Mouse (Mus musculus): ENCODE measurements around the gene Proser1. TPM values are rescaled to one million over a fixed set of nuclear protein-coding genes. Genes with fewer than 3 reads are reported as not detected.

The Proser1 gene
- polyA plus RNA-seq, 1 experiment from 2014 or later, result 17.6 TPM

DNA sequence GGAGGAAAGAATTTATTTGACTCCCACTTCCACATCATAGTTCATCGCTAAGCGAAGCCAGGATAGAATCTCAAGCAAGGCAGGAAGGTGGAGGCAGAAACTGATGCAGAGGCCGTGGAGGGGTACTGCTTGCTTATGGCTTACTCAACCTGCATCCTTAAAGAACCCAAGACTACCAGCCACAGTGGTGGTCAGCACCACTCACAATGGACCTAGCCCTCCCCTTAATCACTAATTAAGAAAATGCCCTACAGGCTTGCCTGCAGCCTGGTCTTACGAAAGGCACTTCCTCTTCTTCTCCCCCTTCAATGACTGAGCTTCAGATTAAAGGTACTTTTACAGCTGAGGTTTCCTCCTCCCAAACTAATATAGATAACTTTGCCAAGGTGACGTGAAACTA is 26.9 kb upstream of the Proser1 start:
- H3K9ac ChIP-seq (ENCODE audit: low read depth, low read length), result no peak overlapping the region
- WGBS (ENCODE audit: insufficient replicate concordance), result 72% methylated on average over 5 of the region's 5 CpGs
- no peaks in the 10 kb centered on the region for H3K27me3 ChIP-seq (ENCODE audit: control insufficient read depth, insufficient read depth, low read length)
- no peaks in the 10 kb centered on the region for H3K36me3 ChIP-seq (ENCODE audit: control insufficient read depth, insufficient read depth, low read length)
- no peak for ATAC-seq (replicated peaks; ENCODE audit: insufficient number of reproducible peaks, low FRiP score, low TSS enrichment)
- no peaks in the 10 kb centered on the region for H3K4me1 ChIP-seq (ENCODE audit: control insufficient read depth, insufficient read depth, low read length)
- H3K4me3 ChIP-seq (ENCODE audit: low read depth, low read length), result no peak overlapping the region
- no peak overlapping the region for H3K4me2 ChIP-seq
- no peak overlapping the region for H3K27ac ChIP-seq (ENCODE audit: low read depth, low read length)
- H3K9me3 ChIP-seq (replicated peaks; ENCODE audit: control insufficient read depth, low read length), result no peaks in the 10 kb centered on the region

DNA sequence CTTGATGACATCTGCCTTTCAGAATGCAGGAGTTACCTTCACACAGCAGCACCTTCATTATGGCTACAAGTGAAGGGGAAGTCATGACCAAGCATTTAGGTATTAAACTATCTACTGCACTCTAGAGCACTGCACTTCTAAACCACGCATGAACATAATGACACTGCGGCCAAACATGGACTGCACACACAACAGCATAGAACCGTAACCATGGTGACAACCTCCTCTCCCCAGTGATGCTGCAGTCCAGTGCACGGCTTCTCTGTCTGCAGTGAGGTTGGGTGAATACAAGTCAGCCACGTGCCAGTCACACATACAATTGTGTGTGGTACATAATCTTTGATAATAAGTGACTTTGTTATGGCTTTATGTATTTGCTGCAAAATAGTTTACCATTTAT is 17.9 kb upstream of the Proser1 start:
- 85% methylated on average over 5 of the region's 5 CpGs for WGBS (ENCODE audit: insufficient replicate concordance)

DNA sequence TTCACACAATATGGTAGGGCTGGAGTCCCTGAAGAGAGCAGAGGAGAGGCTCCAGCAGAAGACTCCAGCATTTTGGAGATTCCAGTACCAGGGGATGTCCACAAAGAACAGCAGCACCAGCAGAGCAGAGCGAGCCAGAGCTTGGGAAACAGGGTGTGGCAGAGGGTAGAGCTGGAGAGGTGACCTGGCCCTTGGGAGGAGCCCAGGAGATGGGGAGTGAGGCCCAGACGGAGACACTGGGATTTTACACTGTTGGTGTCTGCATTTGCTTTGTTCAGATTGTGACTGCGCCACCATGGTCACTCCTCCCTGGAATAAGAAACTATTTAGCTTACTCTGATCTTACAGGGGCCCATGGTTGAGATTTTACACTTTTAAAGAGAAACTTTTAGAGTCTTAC is 16.7 kb upstream of the Proser1 start:
- H3K9me3 ChIP-seq (replicated peaks; ENCODE audit: control insufficient read depth, low read length), result no peaks in the 10 kb centered on the region
- WGBS (ENCODE audit: insufficient replicate concordance), result 85% methylated on average over 3 of the region's 3 CpGs
- H3K27ac ChIP-seq (ENCODE audit: low read depth, low read length), result no peak overlapping the region

More for the DNA sequence above, 17.9 kb upstream of the Proser1 start:
- H3K27ac ChIP-seq (ENCODE audit: low read depth, low read length), result no peak overlapping the region
- H3K4me1 ChIP-seq (ENCODE audit: control insufficient read depth, insufficient read depth, low read length), result no peaks in the 10 kb centered on the region
- H3K27me3 ChIP-seq (ENCODE audit: control insufficient read depth, insufficient read depth, low read length), result no peaks in the 10 kb centered on the region
- H3K4me3 ChIP-seq (ENCODE audit: low read depth, low read length), result no peak overlapping the region
- no peaks in the 10 kb centered on the region for H3K36me3 ChIP-seq (ENCODE audit: control insufficient read depth, insufficient read depth, low read length)
- H3K9ac ChIP-seq (ENCODE audit: low read depth, low read length), result no peak overlapping the region
- H3K9me3 ChIP-seq (replicated peaks; ENCODE audit: control insufficient read depth, low read length), result no peaks in the 10 kb centered on the region
- no peak for ATAC-seq (replicated peaks; ENCODE audit: insufficient number of reproducible peaks, low FRiP score, low TSS enrichment)
- H3K4me2 ChIP-seq, result no peak overlapping the region

DNA sequence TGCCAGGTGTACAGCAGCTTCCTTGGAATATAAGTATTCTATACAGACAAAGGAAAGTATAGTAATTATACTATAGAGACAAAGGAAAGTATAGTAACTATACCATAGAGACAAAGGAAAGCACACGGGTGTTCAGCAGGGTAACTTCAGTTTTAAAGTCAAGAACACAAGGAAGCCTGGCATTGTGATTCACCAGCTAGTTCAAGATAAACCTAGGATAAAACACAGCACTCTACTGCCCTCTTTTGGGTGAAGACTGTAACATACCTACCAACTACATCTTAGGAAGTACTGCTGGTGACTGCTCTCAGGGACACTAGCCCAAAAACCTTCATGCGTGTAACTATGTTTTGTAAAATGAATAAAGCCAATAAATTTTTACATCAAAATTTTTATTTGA is 15.3 kb upstream of the Proser1 start:
- Histone ChIP-seq H3K27ac (ENCODE audit: low read depth, low read length) (no peak overlapping the region), H3K27me3 (ENCODE audit: control insufficient read depth, insufficient read depth, low read length) (no peaks in the 10 kb centered on the region), H3K4me2 (no peak overlapping the region), H3K9ac (ENCODE audit: low read depth, low read length) (no peak overlapping the region), H3K4me1 (ENCODE audit: control insufficient read depth, insufficient read depth, low read length) (no peaks in the 10 kb centered on the region), H3K36me3 (ENCODE audit: control insufficient read depth, insufficient read depth, low read length) (peaks cover 10% of the 10 kb centered on the region), H3K9me3 (replicated peaks; ENCODE audit: control insufficient read depth, low read length) (no peaks in the 10 kb centered on the region), H3K4me3 (ENCODE audit: low read depth, low read length) (no peak overlapping the region)
- WGBS (ENCODE audit: insufficient replicate concordance), result 33% methylated on average over 2 of the region's 2 CpGs
- ATAC-seq (replicated peaks; ENCODE audit: insufficient number of reproducible peaks, low FRiP score, low TSS enrichment), result no peak; the same call in 1 of the 2 replicates

More for the DNA sequence above, 16.7 kb upstream of the Proser1 start:
- Histone ChIP-seq H3K36me3 (ENCODE audit: control insufficient read depth, insufficient read depth, low read length) (peaks cover 3% of the 10 kb centered on the region; the same call in 1 of the 2 replicates), H3K27me3 (ENCODE audit: control insufficient read depth, insufficient read depth, low read length) (no peaks in the 10 kb centered on the region), H3K4me3 (ENCODE audit: low read depth, low read length) (no peak overlapping the region), H3K4me2 (no peak overlapping the region), H3K4me1 (ENCODE audit: control insufficient read depth, insufficient read depth, low read length) (no peaks in the 10 kb centered on the region), H3K9ac (ENCODE audit: low read depth, low read length) (no peak overlapping the region)
- no peak for ATAC-seq (replicated peaks; ENCODE audit: insufficient number of reproducible peaks, low FRiP score, low TSS enrichment)

DNA sequence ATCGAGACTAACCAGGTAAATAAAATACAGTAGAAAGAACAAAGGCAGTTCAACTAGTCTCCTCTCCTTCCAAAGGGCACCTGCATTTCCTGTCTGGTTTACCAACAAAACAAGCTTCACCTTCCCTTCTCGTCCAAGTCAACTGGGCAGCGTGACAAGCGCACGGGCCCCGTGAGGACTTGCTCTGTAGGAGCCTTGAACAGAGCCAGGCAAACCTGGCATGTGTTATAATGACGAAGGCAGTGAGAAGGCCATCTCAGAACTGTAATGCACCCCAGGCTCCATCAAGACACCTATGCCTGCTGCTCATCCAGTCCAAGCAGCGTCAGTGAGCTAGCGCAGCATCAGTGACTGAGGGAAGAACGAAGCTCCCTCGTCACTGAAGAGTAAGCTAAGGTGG is 12.8 kb upstream of the Proser1 start:
- no peak overlapping the region for H3K9ac ChIP-seq (ENCODE audit: low read depth, low read length)
- H3K27ac ChIP-seq (ENCODE audit: low read depth, low read length), result no peak overlapping the region
- H3K36me3 ChIP-seq (ENCODE audit: control insufficient read depth, insufficient read depth, low read length), result peaks cover 10% of the 10 kb centered on the region
- H3K9me3 ChIP-seq (replicated peaks; ENCODE audit: control insufficient read depth, low read length), result no peaks in the 10 kb centered on the region
- no peak overlapping the region for H3K4me2 ChIP-seq
- WGBS (ENCODE audit: insufficient replicate concordance), result 90% methylated on average over 11 of the region's 11 CpGs
- H3K27me3 ChIP-seq (ENCODE audit: control insufficient read depth, insufficient read depth, low read length), result no peaks in the 10 kb centered on the region
- no peak overlapping the region for H3K4me3 ChIP-seq (ENCODE audit: low read depth, low read length)
- H3K4me1 ChIP-seq (ENCODE audit: control insufficient read depth, insufficient read depth, low read length), result no peaks in the 10 kb centered on the region
- ATAC-seq (replicated peaks; ENCODE audit: insufficient number of reproducible peaks, low FRiP score, low TSS enrichment), result no peak

DNA sequence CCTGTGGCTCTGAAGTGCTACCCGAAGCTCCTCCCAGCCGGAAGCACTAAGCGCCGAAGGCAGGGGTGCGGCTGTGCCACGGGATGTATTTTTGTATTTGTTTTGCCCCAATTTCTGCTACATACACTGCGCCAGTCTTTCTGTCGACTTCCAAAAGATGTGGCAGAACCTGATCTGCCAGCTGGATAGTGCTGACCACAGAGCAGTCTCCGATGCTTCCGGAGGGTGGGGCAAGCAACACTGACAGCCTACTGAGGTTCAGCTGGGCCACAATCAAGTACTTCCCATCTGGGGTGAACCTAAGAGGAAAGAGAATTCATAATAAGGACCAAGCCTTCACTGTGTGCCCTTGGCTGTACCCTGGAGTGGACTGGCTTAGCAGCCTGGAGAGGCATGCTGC is 11.1 kb upstream of the Proser1 start:
- WGBS (ENCODE audit: insufficient replicate concordance), result 91% methylated on average over 10 of the region's 10 CpGs
- H3K4me3 ChIP-seq (ENCODE audit: low read depth, low read length), result no peak overlapping the region
- H3K27ac ChIP-seq (ENCODE audit: low read depth, low read length), result no peak overlapping the region
- H3K9ac ChIP-seq (ENCODE audit: low read depth, low read length), result no peak overlapping the region
- no peak overlapping the region for H3K4me2 ChIP-seq
- H3K27me3 ChIP-seq (ENCODE audit: control insufficient read depth, insufficient read depth, low read length), result no peaks in the 10 kb centered on the region
- H3K4me1 ChIP-seq (ENCODE audit: control insufficient read depth, insufficient read depth, low read length), result no peaks in the 10 kb centered on the region
- no peak for ATAC-seq (replicated peaks; ENCODE audit: insufficient number of reproducible peaks, low FRiP score, low TSS enrichment)
- H3K9me3 ChIP-seq (replicated peaks; ENCODE audit: control insufficient read depth, low read length), result no peaks in the 10 kb centered on the region
- H3K36me3 ChIP-seq (ENCODE audit: control insufficient read depth, insufficient read depth, low read length), result peaks cover 18% of the 10 kb centered on the region

DNA sequence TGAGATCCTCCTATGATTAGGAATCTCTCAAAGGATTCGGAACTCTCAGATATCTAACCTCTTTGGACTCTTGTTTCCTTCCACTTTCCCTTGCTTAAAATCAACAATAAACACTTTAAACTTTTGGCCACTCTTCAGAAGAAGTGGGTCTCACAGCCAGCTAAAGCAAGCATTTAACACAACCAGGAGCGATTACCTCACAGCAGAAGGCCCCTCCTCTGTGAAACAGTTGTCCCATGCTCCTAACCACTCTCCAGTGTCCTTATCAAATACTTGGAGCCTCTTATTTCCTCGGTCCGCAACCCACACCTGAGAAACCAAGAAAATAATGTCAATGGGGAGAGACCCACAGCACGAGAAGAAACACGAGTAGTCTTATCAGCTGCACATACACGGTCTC is 10.1 kb upstream of the Proser1 start:
- H3K9ac ChIP-seq (ENCODE audit: low read depth, low read length), result no peak overlapping the region
- H3K27me3 ChIP-seq (ENCODE audit: control insufficient read depth, insufficient read depth, low read length), result no peaks in the 10 kb centered on the region
- no peak overlapping the region for H3K4me2 ChIP-seq
- no peaks in the 10 kb centered on the region for H3K9me3 ChIP-seq (replicated peaks; ENCODE audit: control insufficient read depth, low read length)
- ATAC-seq (replicated peaks; ENCODE audit: insufficient number of reproducible peaks, low FRiP score, low TSS enrichment), result no peak
- H3K4me1 ChIP-seq (ENCODE audit: control insufficient read depth, insufficient read depth, low read length), result no peaks in the 10 kb centered on the region
- H3K4me3 ChIP-seq (ENCODE audit: low read depth, low read length), result no peak overlapping the region
- 88% methylated on average over 7 of the region's 7 CpGs for WGBS (ENCODE audit: insufficient replicate concordance)
- H3K36me3 ChIP-seq (ENCODE audit: control insufficient read depth, insufficient read depth, low read length), result peaks cover 19% of the 10 kb centered on the region
- no peak overlapping the region for H3K27ac ChIP-seq (ENCODE audit: low read depth, low read length)

DNA sequence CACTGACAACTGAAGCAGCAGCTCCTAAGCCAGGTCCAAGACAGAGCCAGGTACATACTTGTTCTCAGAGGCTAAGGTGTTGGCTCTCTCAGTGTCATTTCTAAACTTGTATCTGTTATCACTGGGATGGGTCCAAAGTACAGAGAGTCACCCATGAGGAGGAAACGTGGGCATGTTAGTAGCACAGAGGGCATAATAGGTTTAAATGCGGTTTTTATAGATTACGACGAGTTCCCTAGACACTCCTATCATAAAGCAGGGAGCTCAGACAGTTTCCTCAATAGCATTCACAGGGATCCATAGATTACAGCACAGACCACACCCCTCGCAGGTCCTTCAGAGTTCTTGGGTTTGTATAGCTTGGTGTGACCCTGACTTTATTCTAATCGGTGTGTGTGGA is 9.5 kb upstream of the Proser1 start:
- 87% methylated on average over 6 of the region's 6 CpGs for WGBS (ENCODE audit: insufficient replicate concordance)
- H3K4me3 ChIP-seq (ENCODE audit: low read depth, low read length), result no peak overlapping the region

DNA sequence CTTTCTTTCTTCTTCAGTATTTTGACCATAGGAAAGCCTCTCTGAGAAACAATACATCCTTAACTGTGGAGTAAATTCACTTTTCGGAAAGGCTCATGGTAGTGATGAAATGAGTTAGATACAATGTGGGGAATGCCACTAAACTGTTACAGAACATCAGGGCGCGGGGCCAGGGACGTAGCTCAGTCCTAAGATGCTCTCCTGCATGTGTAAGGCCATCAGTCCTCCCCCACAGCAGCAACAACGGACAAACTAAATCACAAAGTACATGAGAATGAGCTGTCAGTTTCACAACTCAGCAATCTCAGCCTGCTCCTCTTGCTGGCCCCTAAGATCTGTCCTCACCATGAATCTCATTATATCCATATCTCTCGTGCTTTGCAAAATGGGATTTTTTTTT is 8.9 kb upstream of the Proser1 start:
- 85% methylated on average over 6 of the region's 6 CpGs for WGBS (ENCODE audit: insufficient replicate concordance)
- H3K36me3 ChIP-seq (ENCODE audit: control insufficient read depth, insufficient read depth, low read length), result peaks cover 20% of the 10 kb centered on the region
- no peak for ATAC-seq (replicated peaks; ENCODE audit: insufficient number of reproducible peaks, low FRiP score, low TSS enrichment)

More for the DNA sequence above, 9.5 kb upstream of the Proser1 start:
- no peaks in the 10 kb centered on the region for H3K4me1 ChIP-seq (ENCODE audit: control insufficient read depth, insufficient read depth, low read length)
- no peak overlapping the region for H3K9ac ChIP-seq (ENCODE audit: low read depth, low read length)
- H3K4me2 ChIP-seq, result no peak overlapping the region
- H3K27me3 ChIP-seq (ENCODE audit: control insufficient read depth, insufficient read depth, low read length), result no peaks in the 10 kb centered on the region
- no peak for ATAC-seq (replicated peaks; ENCODE audit: insufficient number of reproducible peaks, low FRiP score, low TSS enrichment)
- H3K9me3 ChIP-seq (replicated peaks; ENCODE audit: control insufficient read depth, low read length), result no peaks in the 10 kb centered on the region
- peaks cover 20% of the 10 kb centered on the region for H3K36me3 ChIP-seq (ENCODE audit: control insufficient read depth, insufficient read depth, low read length)
- H3K27ac ChIP-seq (ENCODE audit: low read depth, low read length), result no peak overlapping the region

More for the DNA sequence above, 8.9 kb upstream of the Proser1 start:
- Histone ChIP-seq H3K4me3 (ENCODE audit: low read depth, low read length) (no peak overlapping the region), H3K9me3 (replicated peaks; ENCODE audit: control insufficient read depth, low read length) (no peaks in the 10 kb centered on the region), H3K4me1 (ENCODE audit: control insufficient read depth, insufficient read depth, low read length) (no peaks in the 10 kb centered on the region), H3K27ac (ENCODE audit: low read depth, low read length) (no peak overlapping the region), H3K27me3 (ENCODE audit: control insufficient read depth, insufficient read depth, low read length) (no peaks in the 10 kb centered on the region), H3K9ac (ENCODE audit: low read depth, low read length) (no peak overlapping the region), H3K4me2 (no peak overlapping the region)

Data from heart, embryonic 11.5 days (tissue).